Mouse (Mus musculus): ENCODE data around the gene Mettl21a. TPM values are rescaled to one million over a fixed set of nuclear protein-coding genes. Genes with fewer than 3 reads are reported as not detected.

Mettl21a gene
- polyA plus RNA-seq, 1 experiment: 19.7 TPM

GRCm38 (mm10) chr1:64639279-64639678 lies 22.2 kb upstream of the Mettl21a start:
- TF ChIP-seq POLR2A (IDR thresholded peaks at IDR 0.05; ENCODE audit: borderline replicate concordance, low read depth, low read length): no peak
- TF ChIP-seq CTCF (IDR thresholded peaks at IDR 0.05; ENCODE audit: low read depth, low read length): no peak
- Histone ChIP-seq H3K4me1 (ENCODE audit: control insufficient read depth, insufficient read depth, low read length) (no peaks in the 10 kb centered on the region), H3K4me3 (ENCODE audit: insufficient read depth, low read length) (no peak overlapping the region), H3K27ac (ENCODE audit: insufficient read depth, low read depth, low read length) (no peak overlapping the region)

GRCm38 (mm10) chr1:64635624-64636023 lies 18.6 kb upstream of the Mettl21a start:
- H3K4me3 ChIP-seq (ENCODE audit: insufficient read depth, low read length): no peak overlapping the region
- no peak overlapping the region for H3K27ac ChIP-seq (ENCODE audit: insufficient read depth, low read depth, low read length)
- H3K4me1 ChIP-seq (ENCODE audit: control insufficient read depth, insufficient read depth, low read length): peaks cover 3% of the 10 kb centered on the region; the same call in 1 of the 2 replicates
- TF ChIP-seq POLR2A (IDR thresholded peaks at IDR 0.05; ENCODE audit: borderline replicate concordance, low read depth, low read length) (no peak), CTCF (IDR thresholded peaks at IDR 0.05; ENCODE audit: low read depth, low read length) (no peak)

- no peak overlapping the region for H3K27ac ChIP-seq (ENCODE audit: insufficient read depth, low read depth, low read length)
- TF ChIP-seq POLR2A (IDR thresholded peaks at IDR 0.05; ENCODE audit: borderline replicate concordance, low read depth, low read length) (no peak), CTCF (IDR thresholded peaks at IDR 0.05; ENCODE audit: low read depth, low read length) (no peak)
- peaks cover 3% of the 10 kb centered on the region; the same call in 1 of the 2 replicates for H3K4me1 ChIP-seq (ENCODE audit: control insufficient read depth, insufficient read depth, low read length)
- no peak overlapping the region for H3K4me3 ChIP-seq (ENCODE audit: insufficient read depth, low read length)
These were observed 16.2 kb upstream of the Mettl21a start for GRCm38 (mm10) chr1:64633237-64633636.

- Histone ChIP-seq H3K27ac (ENCODE audit: insufficient read depth, low read depth, low read length) (no peak overlapping the region), H3K4me1 (ENCODE audit: control insufficient read depth, insufficient read depth, low read length) (peaks cover 3% of the 10 kb centered on the region; the same call in 1 of the 2 replicates), H3K4me3 (ENCODE audit: insufficient read depth, low read length) (no peak overlapping the region)
- TF ChIP-seq CTCF (IDR thresholded peaks at IDR 0.05; ENCODE audit: low read depth, low read length) (no peak), POLR2A (IDR thresholded peaks at IDR 0.05; ENCODE audit: borderline replicate concordance, low read depth, low read length) (no peak)
These were observed 14.5 kb upstream of the Mettl21a start for GRCm38 (mm10) chr1:64631526-64631925.

- H3K27ac ChIP-seq (ENCODE audit: insufficient read depth, low read depth, low read length): no peak overlapping the region
- no peak overlapping the region for H3K4me3 ChIP-seq (ENCODE audit: insufficient read depth, low read length)
- TF ChIP-seq CTCF (IDR thresholded peaks at IDR 0.05; ENCODE audit: low read depth, low read length) (no peak), POLR2A (IDR thresholded peaks at IDR 0.05; ENCODE audit: borderline replicate concordance, low read depth, low read length) (no peak)
- peaks cover 17% of the 10 kb centered on the region for H3K4me1 ChIP-seq (ENCODE audit: control insufficient read depth, insufficient read depth, low read length)
These were observed 8.2 kb upstream of the Mettl21a start for GRCm38 (mm10) chr1:64625214-64625613.

- H3K4me1 ChIP-seq (ENCODE audit: control insufficient read depth, insufficient read depth, low read length): peaks cover 17% of the 10 kb centered on the region
- TF ChIP-seq CTCF (IDR thresholded peaks at IDR 0.05; ENCODE audit: low read depth, low read length) (no peak), POLR2A (IDR thresholded peaks at IDR 0.05; ENCODE audit: borderline replicate concordance, low read depth, low read length) (no peak)
- no peak overlapping the region for H3K27ac ChIP-seq (ENCODE audit: insufficient read depth, low read depth, low read length)
- H3K4me3 ChIP-seq (ENCODE audit: insufficient read depth, low read length): no peak overlapping the region
These were observed 6.8 kb upstream of the Mettl21a start for GRCm38 (mm10) chr1:64623558-64624435.

- Histone ChIP-seq H3K4me1 (ENCODE audit: control insufficient read depth, insufficient read depth, low read length) (peaks cover 21% of the 10 kb centered on the region), H3K4me3 (ENCODE audit: insufficient read depth, low read length) (no peak overlapping the region), H3K27ac (ENCODE audit: insufficient read depth, low read depth, low read length) (no peak overlapping the region)
- no peak for TF ChIP-seq POLR2A (IDR thresholded peaks at IDR 0.05; ENCODE audit: borderline replicate concordance, low read depth, low read length)
- no peak for TF ChIP-seq CTCF (IDR thresholded peaks at IDR 0.05; ENCODE audit: low read depth, low read length)
These were observed 4.1 kb upstream of the Mettl21a start for GRCm38 (mm10) chr1:64621116-64621515.

GRCm38 (mm10) chr1:64618226-64618625 lies 1.2 kb upstream of the Mettl21a start:
- Histone ChIP-seq H3K27ac (ENCODE audit: insufficient read depth, low read depth, low read length) (no peak overlapping the region), H3K4me3 (ENCODE audit: insufficient read depth, low read length) (no peak overlapping the region; the same call in 1 of the 2 replicates), H3K4me1 (ENCODE audit: control insufficient read depth, insufficient read depth, low read length) (peaks cover 28% of the 10 kb centered on the region)
- TF ChIP-seq CTCF (IDR thresholded peaks at IDR 0.05; ENCODE audit: low read depth, low read length): no peak

- H3K4me1 ChIP-seq (ENCODE audit: control insufficient read depth, insufficient read depth, low read length): peaks cover 25% of the 10 kb centered on the region
- H3K27ac ChIP-seq (ENCODE audit: insufficient read depth, low read depth, low read length): peak overlapping the region; percentile 82
- TF ChIP-seq POLR2A (IDR thresholded peaks at IDR 0.05; ENCODE audit: borderline replicate concordance, low read depth, low read length) (no peak), CTCF (IDR thresholded peaks at IDR 0.05; ENCODE audit: low read depth, low read length) (peak; percentile 87)
- peak overlapping the region; percentile 91 for H3K4me3 ChIP-seq (ENCODE audit: insufficient read depth, low read length)
These were observed 608 bp upstream of the Mettl21a start for GRCm38 (mm10) chr1:64617715-64617984.

- H3K4me3 ChIP-seq (ENCODE audit: insufficient read depth, low read length): peak overlapping the region; percentile 91
- TF ChIP-seq POLR2A (IDR thresholded peaks at IDR 0.05; ENCODE audit: borderline replicate concordance, low read depth, low read length): no peak
- peak overlapping the region; percentile 82 for H3K27ac ChIP-seq (ENCODE audit: insufficient read depth, low read depth, low read length)
- H3K4me1 ChIP-seq (ENCODE audit: control insufficient read depth, insufficient read depth, low read length): peaks cover 21% of the 10 kb centered on the region
These were observed 536 bp downstream of the Mettl21a start for GRCm38 (mm10) chr1:64616531-64616880.

Data from bone marrow macrophage, adult 2 months (primary cell).